Mouse (Mus musculus) lung, postnatal 0 days (tissue): ENCODE data around the gene Ttc39b.

Source experiments
- CTCF ChIP-seq: IDR thresholded peaks from 2 replicates; pipeline ENCODE4 v1.5.1; 2016; ENCODE audit warnings: antibody characterized with exemption, mild to moderate bottlenecking
- EP300 ChIP-seq: IDR thresholded peaks from 2 replicates; pipeline ENCODE4 v1.6.1; 2016; ENCODE audit warnings: antibody characterized with exemption, mild to moderate bottlenecking, control low read depth

- TF ChIP-seq CTCF (no peak), EP300 (no peak)
Observed at GRCm38 (mm10) chr4:83259690-83260089, 64.4 kb downstream of the Ttc39b start.
